Mouse (Mus musculus): Measurements from ENCODE around the gene Dnaaf2.

Dnaaf2 gene

GRCm38 (mm10) chr12:69198164-69198535, at the start of gene Dnaaf2:
TSS of gene Dnaaf2 (minus strand) at chr12:69198429.
- peak; percentile 66 to 75 for DNase-seq

GRCm38 (mm10) chr12:69241771-69242431, 43.7 kb upstream of the Dnaaf2 start:
- peak; percentile 70 to 78 for DNase-seq

GRCm38 (mm10) chr12:69241405-69241770, 43.2 kb upstream of the Dnaaf2 start:
- DNase-seq: no peak

- DNase-seq: no peak
Measured at GRCm38 (mm10) chr12:69240876-69241275, 42.6 kb upstream of the Dnaaf2 start, which contains the start of gene Klhdc1. TSS of gene Klhdc1 (plus strand) at chr12:69241176.

GRCm38 (mm10) chr12:69238284-69238683, 40.1 kb upstream of the Dnaaf2 start:
- DNase-seq: no peak

- DNase-seq: peak in 1 of 2 experiments; percentile 20
Measured at GRCm38 (mm10) chr12:69235782-69236181, 37.6 kb upstream of the Dnaaf2 start.

GRCm38 (mm10) chr12:69229251-69229650, 31.0 kb upstream of the Dnaaf2 start:
- DNase-seq: peak in 1 of 2 experiments; percentile 23

- peak; percentile 86 to 89 for DNase-seq
Measured at GRCm38 (mm10) chr12:69227776-69228466, 29.7 kb upstream of the Dnaaf2 start, which contains the start of gene Pole2. TSS of gene Pole2 (minus strand) at chr12:69228195.

GRCm38 (mm10) chr12:69220613-69221277, 22.5 kb upstream of the Dnaaf2 start:
- no peak for DNase-seq

GRCm38 (mm10) chr12:69216587-69216986, 18.4 kb upstream of the Dnaaf2 start:
- no peak for DNase-seq

- peak; percentile 56 to 59 for DNase-seq
Measured at GRCm38 (mm10) chr12:69215000-69215785, 17.0 kb upstream of the Dnaaf2 start.

- no peak for DNase-seq
Measured at GRCm38 (mm10) chr12:69214393-69214792, 16.2 kb upstream of the Dnaaf2 start.

GRCm38 (mm10) chr12:69213186-69213777, 15.1 kb upstream of the Dnaaf2 start:
- DNase-seq: no peak

GRCm38 (mm10) chr12:69211057-69211456, 12.8 kb upstream of the Dnaaf2 start:
- DNase-seq: no peak

GRCm38 (mm10) chr12:69210056-69210979, 12.1 kb upstream of the Dnaaf2 start:
- no peak for DNase-seq

- DNase-seq: no peak
Measured at GRCm38 (mm10) chr12:69208520-69208919, 10.3 kb upstream of the Dnaaf2 start.

- DNase-seq: no peak
Measured at GRCm38 (mm10) chr12:69207926-69208325, 9.7 kb upstream of the Dnaaf2 start.

- no peak for DNase-seq
Measured at GRCm38 (mm10) chr12:69207396-69207795, 9.2 kb upstream of the Dnaaf2 start.

GRCm38 (mm10) chr12:69204052-69204833, 6.0 kb upstream of the Dnaaf2 start, which contains the start of gene Gm49384:
TSS of gene Gm49384 (minus strand) at chr12:69204267.
- DNase-seq: no peak

GRCm38 (mm10) chr12:69198985-69199384, 756 bp upstream of the Dnaaf2 start:
- DNase-seq: no peak
